Mouse (Mus musculus) spleen, adult 2 months (tissue): ENCODE results near the gene Tuba8. TPM values are rescaled to one million over a fixed set of nuclear protein-coding genes. Genes with fewer than 3 reads are reported as not detected.
A peak's percentile ranks its signal among the peaks of the same experiment; 100 is the strongest.

Experiments
- DNase-seq, 2 experiments: peaks; one replicate each; pipeline versions ENCODE4 v3.0.0 to v3.0.0-alpha.2; 2012 to 2021; ENCODE audit warnings: low spot score in 2 of 2, low read depth in 1 of 2
- H3K27ac ChIP-seq: fragments of 200-500 bp; 2 replicates; pipeline ENCODE4 v1.5.1; 2012; ENCODE audit warnings: low read length, inconsistent platforms; ENCODE audit not compliant: insufficient read depth
- H3K27me3 ChIP-seq: fragments of 200-500 bp; 2 replicates; pipeline ENCODE4 v1.6.1; 2012; ENCODE audit warnings: mild to moderate bottlenecking, moderate library complexity, low read length, inconsistent platforms; ENCODE audit not compliant: control insufficient read depth, insufficient read depth
- H3K36me3 ChIP-seq: fragments of 200-500 bp; 2 replicates; pipeline ENCODE4 v1.6.1; 2012; ENCODE audit warnings: mild to moderate bottlenecking, low read length, inconsistent platforms; ENCODE audit not compliant: control insufficient read depth, insufficient read depth
- H3K4me1 ChIP-seq: fragments of 200-500 bp; 2 replicates; pipeline ENCODE4 v1.6.1; 2011; ENCODE audit warnings: inconsistent platforms; ENCODE audit not compliant: control insufficient read depth, insufficient read depth, insufficient read length
- H3K4me3 ChIP-seq: fragments of 200-500 bp; 2 replicates; pipeline ENCODE4 v1.5.1; 2011; ENCODE audit warnings: mild to moderate bottlenecking, inconsistent platforms; ENCODE audit not compliant: insufficient read depth, insufficient read length; ENCODE audit errors: extremely low read depth
- CTCF ChIP-seq: fragments of 200-500 bp; IDR thresholded peaks from 2 replicates; pipeline ENCODE4 v1.5.1; 2011; ENCODE audit warnings: mild to moderate bottlenecking, inconsistent platforms; ENCODE audit not compliant: insufficient read depth, insufficient read length, insufficient replicate concordance; ENCODE audit errors: extremely low read depth
- POLR2A ChIP-seq: fragments of 200-500 bp; IDR thresholded peaks from 2 replicates; pipeline ENCODE4 v1.6.1; 2011; ENCODE audit warnings: low read depth, low read length, inconsistent platforms
- WGBS: fragments of 180-500 bp; shearing (Covaris S2); methylation state at CpG from one replicate; pipeline ENCODE4 v1.1.7; 2018; 5-methylcytosine and 5-hydroxymethylcytosine counted together
- polyA plus RNA-seq: library from polyadenylated mRNA; depleted of rRNA; stranded (reverse); fragments of >200 nt; gene quantifications from 2 replicates; pipeline ENCODE4 v1.2.3, GENCODE M21; 2012; rRNA removed

Gene Tuba8
- polyA plus RNA-seq, 1 experiment: 1.2 TPM

DNA sequence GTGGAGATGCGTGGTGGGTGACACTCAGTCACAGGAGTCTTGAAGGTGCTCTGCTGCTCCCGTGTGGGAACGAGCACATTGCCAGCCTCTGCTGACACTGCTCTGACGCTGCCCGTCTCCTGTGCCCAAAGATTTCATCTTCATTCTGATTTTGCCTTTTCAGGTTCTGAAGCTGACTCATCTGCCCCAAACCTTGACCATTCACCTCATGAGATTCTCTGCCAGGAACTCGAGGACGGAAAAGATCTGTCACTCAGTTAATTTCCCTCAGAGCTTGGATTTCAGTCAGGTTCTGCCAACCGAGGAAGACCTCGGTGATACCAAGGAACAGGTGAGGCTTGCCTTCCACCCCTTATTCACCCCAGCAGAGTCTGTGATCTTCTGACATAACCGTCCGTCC is 52.0 kb downstream of the Tuba8 start:
- Histone ChIP-seq H3K27me3 (no peaks in the 10 kb centered on the region), H3K27ac (no peak overlapping the region), H3K4me3 (no peak overlapping the region), H3K4me1 (peaks cover 5% of the 10 kb centered on the region; the same call in 1 of the 2 replicates), H3K36me3 (peaks cover 19% of the 10 kb centered on the region)
- TF ChIP-seq CTCF: no peak
- no peak for DNase-seq
- WGBS: 93% methylated on average over 11 of the region's 11 CpGs

DNA sequence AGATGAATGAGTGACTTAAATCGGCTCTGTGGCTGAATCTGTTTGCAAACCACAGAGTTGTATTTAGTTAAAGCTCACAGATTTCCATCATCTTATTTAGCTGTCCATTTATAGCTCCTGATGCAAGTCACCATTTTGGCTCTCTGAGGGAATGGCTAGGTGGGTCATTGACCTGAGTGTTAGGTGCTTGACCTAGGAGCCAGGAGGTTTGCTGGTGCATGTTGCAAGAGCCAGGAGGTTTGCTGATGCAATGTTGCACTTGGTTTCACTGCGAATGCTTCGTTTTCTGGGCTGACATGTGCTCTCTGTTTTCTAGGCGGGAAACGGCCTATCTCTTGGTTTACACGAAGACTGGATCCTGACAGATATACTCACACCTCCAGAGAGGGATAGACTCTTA is 59.7 kb downstream of the Tuba8 start:
- WGBS: 88% methylated on average over 6 of the region's 6 CpGs
- Histone ChIP-seq H3K4me1 (no peaks in the 10 kb centered on the region; the same call in 1 of the 2 replicates), H3K27ac (no peak overlapping the region), H3K4me3 (no peak overlapping the region), H3K27me3 (no peaks in the 10 kb centered on the region), H3K36me3 (peaks cover 8% of the 10 kb centered on the region)
- DNase-seq: no peak
- TF ChIP-seq CTCF (no peak), POLR2A (no peak)

DNA sequence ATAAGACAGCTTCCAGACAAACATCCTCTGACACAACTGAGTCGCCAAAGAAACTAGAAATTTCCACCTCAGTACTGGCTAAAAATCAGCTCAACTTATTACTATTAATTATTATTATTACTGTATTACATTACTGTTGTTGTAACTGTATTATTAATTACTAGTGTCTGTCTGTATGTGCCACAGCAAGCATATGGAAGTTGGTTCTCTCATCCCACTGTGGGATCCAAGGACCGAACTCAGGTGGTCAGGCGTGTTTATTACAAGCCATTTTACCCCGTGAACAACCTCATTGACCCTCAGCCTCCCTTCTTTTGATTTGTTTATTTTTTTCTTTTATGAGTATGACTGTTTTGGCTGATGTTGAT is 61.2 kb downstream of the Tuba8 start:
- H3K4me3 ChIP-seq: peak overlapping the region; percentile 87; the same call in 1 of the 2 replicates
- H3K27me3 ChIP-seq: no peaks in the 10 kb centered on the region
- H3K4me1 ChIP-seq: no peaks in the 10 kb centered on the region; the same call in 1 of the 2 replicates
- TF ChIP-seq CTCF: no peak
- no peak for TF ChIP-seq POLR2A
- peaks cover 4% of the 10 kb centered on the region for H3K36me3 ChIP-seq
- no peak overlapping the region; the same call in 1 of the 2 replicates for H3K27ac ChIP-seq
- 34% methylated on average over 4 of the region's 4 CpGs for WGBS
- DNase-seq: no peak

DNA sequence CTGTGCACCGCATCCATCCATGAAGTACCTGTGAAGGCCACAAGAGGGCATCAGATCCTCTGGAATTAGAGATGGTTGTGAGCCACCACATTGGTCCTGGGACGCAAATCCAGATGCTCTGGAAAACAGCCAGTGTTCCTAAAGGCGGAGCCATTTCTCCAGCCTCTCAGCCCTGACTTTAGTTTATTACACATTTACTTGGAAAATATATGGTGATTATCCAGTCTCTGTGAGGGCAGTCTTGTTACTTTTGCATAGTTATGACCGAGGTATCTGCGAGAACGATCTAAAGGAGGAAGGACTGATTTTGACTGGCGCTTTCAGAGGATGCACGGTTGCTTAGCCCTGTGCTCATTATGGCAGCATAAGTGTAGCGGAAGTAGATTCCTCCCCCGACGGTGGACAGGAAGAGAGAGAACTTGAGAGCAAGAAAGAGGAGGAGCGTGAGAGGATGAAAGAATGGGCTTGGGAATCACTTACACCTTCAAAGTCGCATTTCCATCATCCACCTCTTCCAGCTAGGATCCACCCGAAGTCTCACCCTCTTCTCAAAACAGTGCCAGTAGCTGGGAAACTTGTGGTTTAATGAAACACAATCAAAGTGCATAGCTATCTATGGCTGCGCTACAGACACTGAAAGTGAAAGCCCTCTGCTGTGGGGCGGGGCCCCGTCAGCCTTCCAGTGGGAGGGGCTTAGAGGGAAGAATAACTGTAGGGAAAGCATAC is 61.7 kb downstream of the Tuba8 start:
- WGBS: 1% methylated on average over 17 of the region's 17 CpGs
- peak; percentile 67 to 69 for DNase-seq
- Histone ChIP-seq H3K4me3 (peak overlapping the region; percentile 87), H3K27me3 (no peaks in the 10 kb centered on the region), H3K4me1 (no peaks in the 10 kb centered on the region; the same call in 1 of the 2 replicates), H3K36me3 (peaks cover 1% of the 10 kb centered on the region), H3K27ac (peak overlapping the region; percentile 83)
- TF ChIP-seq POLR2A (no peak), CTCF (no peak)

DNA sequence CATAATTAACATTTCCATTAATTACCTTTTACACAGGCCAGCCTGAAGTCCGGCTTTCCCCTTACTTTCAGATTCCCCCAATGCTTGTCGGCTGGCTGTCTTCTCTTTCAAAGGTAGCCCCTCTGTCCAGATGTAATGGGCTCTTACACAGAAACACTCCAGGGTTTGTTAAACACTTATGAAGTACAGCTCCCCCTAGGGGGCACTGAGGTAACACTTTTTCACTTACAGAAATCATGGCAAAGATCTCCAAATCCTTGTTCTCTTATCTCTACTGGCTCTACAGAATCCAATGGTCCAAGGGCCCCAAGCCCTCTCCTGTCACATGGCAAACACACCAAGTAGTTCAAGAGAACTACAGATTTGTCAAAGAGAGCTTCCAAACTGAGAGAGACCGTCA is 63.9 kb downstream of the Tuba8 start:
- Histone ChIP-seq H3K4me3 (no peak overlapping the region), H3K36me3 (no peaks in the 10 kb centered on the region), H3K27ac (no peak overlapping the region), H3K4me1 (no peaks in the 10 kb centered on the region; the same call in 1 of the 2 replicates), H3K27me3 (no peaks in the 10 kb centered on the region)
- WGBS: 69% methylated on average over 3 of the region's 3 CpGs
- peak; percentile 28 to 37 for DNase-seq
- TF ChIP-seq CTCF (peak; percentile 28; the same call in 1 of the 2 replicates), POLR2A (no peak)

Other genes with a start within 250 kb of the Tuba8 start
- gene Mical3, start 79.7 kb upstream of the Tuba8 start, polyA plus RNA-seq: 11.2 and 11.4 TPM in 2 replicates
- gene Pex26, start 27.0 kb upstream of the Tuba8 start, polyA plus RNA-seq: 8.3 and 9.9 TPM in 2 replicates
- 8.5 and 9.9 TPM in 2 replicates for gene Usp18, start 35.2 kb downstream of the Tuba8 start, polyA plus RNA-seq
- 1.5 and 2.1 TPM in 2 replicates for gene Slc6a13, start 89.5 kb downstream of the Tuba8 start, polyA plus RNA-seq
- gene Slc6a12, start 132.4 kb downstream of the Tuba8 start, polyA plus RNA-seq: 1.9 and 2.4 TPM in 2 replicates